Mouse (Mus musculus): ENCODE measurements at regions not wholly inside any gene's neighbourhood (a gene's known extent, or its start where the extent isn't known, plus 50 kb on each side); places are given as distances from the start of the nearest gene placed in this dataset.

DNA sequence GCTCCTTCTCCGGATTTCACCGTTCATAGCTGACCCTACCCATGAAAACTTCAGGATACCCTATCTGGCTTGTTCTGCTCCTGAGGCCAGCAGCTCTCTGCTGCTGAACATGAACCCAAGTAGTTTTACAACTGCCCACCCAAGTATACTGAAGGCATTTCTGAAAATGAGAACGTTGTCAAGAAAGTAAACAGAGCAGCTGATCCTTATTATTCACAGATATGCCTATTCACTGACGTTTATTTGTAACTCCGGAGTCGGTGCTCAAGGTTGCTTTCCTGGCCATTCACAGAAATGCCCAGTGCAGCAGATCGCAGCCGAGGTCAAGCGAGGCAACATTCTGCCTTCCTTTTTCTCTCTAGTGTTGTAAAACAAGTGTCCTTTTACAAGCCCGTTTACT is 128.4 kb upstream of the N6amt1 start:
- no peaks in the 10 kb centered on the region for H3K36me3 ChIP-seq
- peaks cover 6% of the 10 kb centered on the region; the same call in 1 of the 2 replicates for H3K9me3 ChIP-seq
- H3K9ac ChIP-seq, result no peak overlapping the region
- H3K4me1 ChIP-seq, result peaks cover 6% of the 10 kb centered on the region
- no peak for ATAC-seq (ENCODE audit: extremely low read depth, insufficient number of reproducible peaks, low FRiP score, low TSS enrichment)
- H3K4me3 ChIP-seq, result no peak overlapping the region
- 79% methylated on average over 10 of the region's 10 CpGs for WGBS
- H3K27me3 ChIP-seq (replicated peaks), result no peaks in the 10 kb centered on the region
- H3K27ac ChIP-seq (replicated peaks), result no peak overlapping the region
- H3K4me2 ChIP-seq, result no peak overlapping the region

GRCm38 (mm10) chr16:87225085-87225484 is 128.9 kb upstream of the N6amt1 start:
- 77% methylated on average over 8 of the region's 8 CpGs for WGBS
- Histone ChIP-seq H3K4me1 (peaks cover 11% of the 10 kb centered on the region), H3K4me3 (no peak overlapping the region), H3K9ac (no peak overlapping the region), H3K4me2 (no peak overlapping the region), H3K9me3 (peaks cover 6% of the 10 kb centered on the region; the same call in 1 of the 2 replicates), H3K27me3 (replicated peaks) (no peaks in the 10 kb centered on the region), H3K36me3 (no peaks in the 10 kb centered on the region), H3K27ac (replicated peaks) (no peak overlapping the region)
- ATAC-seq (ENCODE audit: extremely low read depth, insufficient number of reproducible peaks, low FRiP score, low TSS enrichment), result no peak

- no peaks in the 10 kb centered on the region for H3K27me3 ChIP-seq (replicated peaks)
- H3K4me3 ChIP-seq, result no peak overlapping the region
- 38% methylated on average over 7 of the region's 7 CpGs for WGBS
- ATAC-seq (ENCODE audit: extremely low read depth, insufficient number of reproducible peaks, low FRiP score, low TSS enrichment), result no peak
- H3K4me2 ChIP-seq, result no peak overlapping the region
- no peaks in the 10 kb centered on the region for H3K36me3 ChIP-seq
- no peak overlapping the region for H3K9ac ChIP-seq
- H3K9me3 ChIP-seq, result peaks cover 6% of the 10 kb centered on the region; the same call in 1 of the 2 replicates
- H3K4me1 ChIP-seq, result peaks cover 18% of the 10 kb centered on the region
- no peak overlapping the region for H3K27ac ChIP-seq (replicated peaks)
These were observed 130.0 kb upstream of the N6amt1 start for GRCm38 (mm10) chr16:87224024-87224423.

- H3K9ac ChIP-seq, result no peak overlapping the region
- H3K27ac ChIP-seq (replicated peaks), result no peak overlapping the region
- WGBS, result 77% methylated on average over 5 of the region's 5 CpGs
- no peaks in the 10 kb centered on the region for H3K9me3 ChIP-seq
- H3K4me3 ChIP-seq, result no peak overlapping the region
- H3K27me3 ChIP-seq (replicated peaks), result no peaks in the 10 kb centered on the region
- no peaks in the 10 kb centered on the region for H3K36me3 ChIP-seq
- H3K4me2 ChIP-seq, result no peak overlapping the region
- H3K4me1 ChIP-seq, result peaks cover 18% of the 10 kb centered on the region
- no peak for ATAC-seq (ENCODE audit: extremely low read depth, insufficient number of reproducible peaks, low FRiP score, low TSS enrichment)
These were observed 133.4 kb upstream of the N6amt1 start for GRCm38 (mm10) chr16:87220611-87221010.

GRCm38 (mm10) chr16:87220201-87220600 is 133.8 kb upstream of the N6amt1 start:
- H3K27ac ChIP-seq (replicated peaks), result no peak overlapping the region
- no peaks in the 10 kb centered on the region for H3K27me3 ChIP-seq (replicated peaks)
- no peak overlapping the region for H3K9ac ChIP-seq
- H3K9me3 ChIP-seq, result no peaks in the 10 kb centered on the region
- no peaks in the 10 kb centered on the region for H3K36me3 ChIP-seq
- H3K4me2 ChIP-seq, result no peak overlapping the region
- no peak overlapping the region for H3K4me3 ChIP-seq
- no peak for ATAC-seq (ENCODE audit: extremely low read depth, insufficient number of reproducible peaks, low FRiP score, low TSS enrichment)
- H3K4me1 ChIP-seq, result peaks cover 18% of the 10 kb centered on the region
- 23% methylated on average over 4 of the region's 4 CpGs for WGBS

DNA sequence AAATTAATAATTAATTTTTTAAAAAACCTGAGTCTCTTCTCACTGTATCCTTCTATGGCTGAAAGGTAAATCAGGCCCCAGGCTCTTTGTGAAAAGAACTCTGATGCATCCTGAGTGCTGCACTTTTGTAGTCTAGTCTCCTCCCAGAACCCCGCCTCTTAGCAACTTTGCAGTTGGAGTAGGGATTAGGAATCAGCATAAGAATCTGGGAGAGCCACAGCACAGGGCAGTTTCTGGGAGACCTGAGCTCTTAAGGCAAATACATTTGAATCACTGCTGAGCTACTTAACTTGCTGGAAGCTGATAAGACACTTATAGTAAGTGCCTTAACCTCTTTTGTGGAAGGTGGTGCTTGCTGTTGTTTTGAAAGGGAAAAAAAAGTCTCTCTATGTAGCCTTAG is 146.1 kb upstream of the N6amt1 start:
- Histone ChIP-seq H3K27me3 (replicated peaks) (no peaks in the 10 kb centered on the region), H3K9me3 (0 out of 2 replicates have a peak, but pooled peaks cover 3% of the 10 kb centered on the region), H3K27ac (replicated peaks) (no peak overlapping the region), H3K4me2 (no peak overlapping the region), H3K4me1 (peaks cover 4% of the 10 kb centered on the region; the same call in 1 of the 2 replicates), H3K4me3 (no peak overlapping the region), H3K9ac (no peak overlapping the region), H3K36me3 (no peaks in the 10 kb centered on the region)
- ATAC-seq (ENCODE audit: extremely low read depth, insufficient number of reproducible peaks, low FRiP score, low TSS enrichment), result no peak
- WGBS, result 47% methylated on average over 1 of the region's 1 CpGs

DNA sequence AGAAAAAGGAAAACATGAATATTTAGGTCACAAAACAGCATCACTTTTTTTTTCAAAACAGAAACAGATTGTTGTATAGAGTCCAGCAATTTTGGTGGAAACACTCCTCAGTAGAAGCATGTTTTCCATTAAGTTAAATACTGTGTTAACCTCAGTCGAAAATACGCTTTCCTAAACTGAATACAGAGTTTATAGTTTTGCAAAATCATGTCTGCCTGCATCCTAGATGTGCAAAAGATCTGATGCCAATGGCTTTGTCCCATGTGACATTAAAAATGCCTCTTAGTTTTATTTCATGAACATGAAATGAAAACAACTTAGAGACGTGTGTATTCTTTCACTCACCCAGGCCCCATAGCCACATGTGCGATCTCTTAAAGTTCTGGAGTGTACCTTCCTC is 163.5 kb upstream of the N6amt1 start:
- Histone ChIP-seq H3K36me3 (no peaks in the 10 kb centered on the region), H3K9ac (no peak overlapping the region), H3K9me3 (no peaks in the 10 kb centered on the region), H3K27ac (replicated peaks) (no peak overlapping the region), H3K4me2 (no peak overlapping the region), H3K4me3 (no peak overlapping the region), H3K27me3 (replicated peaks) (no peaks in the 10 kb centered on the region), H3K4me1 (no peaks in the 10 kb centered on the region)
- WGBS, result 81% methylated on average over 4 of the region's 4 CpGs
- ATAC-seq (ENCODE audit: extremely low read depth, insufficient number of reproducible peaks, low FRiP score, low TSS enrichment), result no peak

- no peak overlapping the region for H3K4me3 ChIP-seq
- H3K9ac ChIP-seq, result no peak overlapping the region
- no peaks in the 10 kb centered on the region for H3K4me1 ChIP-seq
- no peak overlapping the region for H3K4me2 ChIP-seq
- 68% methylated on average over 2 of the region's 2 CpGs for WGBS
- H3K36me3 ChIP-seq, result no peaks in the 10 kb centered on the region
- H3K27me3 ChIP-seq (replicated peaks), result no peaks in the 10 kb centered on the region
- H3K27ac ChIP-seq (replicated peaks), result no peak overlapping the region
- ATAC-seq (ENCODE audit: extremely low read depth, insufficient number of reproducible peaks, low FRiP score, low TSS enrichment), result no peak
- H3K9me3 ChIP-seq, result no peaks in the 10 kb centered on the region
These were observed 165.2 kb upstream of the N6amt1 start for GRCm38 (mm10) chr16:87188737-87189136.

GRCm38 (mm10) chr16:87172395-87172794 is 181.6 kb upstream of the N6amt1 start:
- Histone ChIP-seq H3K36me3 (no peaks in the 10 kb centered on the region), H3K4me1 (no peaks in the 10 kb centered on the region), H3K27ac (replicated peaks) (no peak overlapping the region), H3K4me3 (no peak overlapping the region), H3K4me2 (no peak overlapping the region), H3K9ac (no peak overlapping the region), H3K9me3 (no peaks in the 10 kb centered on the region), H3K27me3 (replicated peaks) (no peaks in the 10 kb centered on the region)
- 74% methylated on average over 4 of the region's 4 CpGs for WGBS
- ATAC-seq (ENCODE audit: extremely low read depth, insufficient number of reproducible peaks, low FRiP score, low TSS enrichment), result no peak

DNA sequence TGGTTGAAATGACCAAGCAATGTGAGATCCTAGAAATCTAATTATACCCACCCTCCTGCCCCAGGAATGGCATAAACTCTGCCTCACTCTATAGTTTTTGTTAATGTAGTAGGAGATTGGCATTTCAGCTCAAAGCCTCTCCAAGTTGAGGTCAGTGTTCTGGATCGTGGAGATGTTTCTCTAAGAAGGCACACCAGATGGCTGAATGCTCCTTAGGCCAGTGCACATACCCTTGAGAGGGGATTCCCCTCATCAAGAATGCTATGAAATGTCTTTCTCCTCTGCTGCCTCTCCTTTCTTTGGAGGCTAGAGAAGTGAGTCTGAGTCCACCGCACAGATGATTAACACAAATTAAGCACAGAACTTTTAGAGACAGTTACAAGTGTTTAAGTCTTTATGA is 214.7 kb upstream of the N6amt1 start:
- Histone ChIP-seq H3K4me1 (0 out of 2 replicates have a peak, but pooled peaks cover under 1% of the 10 kb centered on the region), H3K9me3 (no peaks in the 10 kb centered on the region)

GRCm38 (mm10) chr16:87136503-87136902 is 217.5 kb upstream of the N6amt1 start:
- peaks cover 10% of the 10 kb centered on the region for H3K4me1 ChIP-seq
- no peak for ATAC-seq (ENCODE audit: extremely low read depth, insufficient number of reproducible peaks, low FRiP score, low TSS enrichment)
- WGBS, result 71% methylated on average over 1 of the region's 1 CpGs
- no peak overlapping the region for H3K4me2 ChIP-seq
- H3K27ac ChIP-seq (replicated peaks), result no peak overlapping the region
- H3K4me3 ChIP-seq, result no peak overlapping the region
- H3K36me3 ChIP-seq, result no peaks in the 10 kb centered on the region
- no peak overlapping the region for H3K9ac ChIP-seq
- H3K9me3 ChIP-seq, result no peaks in the 10 kb centered on the region
- no peaks in the 10 kb centered on the region for H3K27me3 ChIP-seq (replicated peaks)

More for the DNA sequence above, 214.7 kb upstream of the N6amt1 start:
- no peak overlapping the region for H3K4me3 ChIP-seq
- no peak overlapping the region for H3K9ac ChIP-seq
- H3K36me3 ChIP-seq, result no peaks in the 10 kb centered on the region
- no peak overlapping the region for H3K27ac ChIP-seq (replicated peaks)
- no peak overlapping the region for H3K4me2 ChIP-seq
- ATAC-seq (ENCODE audit: extremely low read depth, insufficient number of reproducible peaks, low FRiP score, low TSS enrichment), result no peak
- 88% methylated on average over 2 of the region's 2 CpGs for WGBS
- H3K27me3 ChIP-seq (replicated peaks), result no peaks in the 10 kb centered on the region

DNA sequence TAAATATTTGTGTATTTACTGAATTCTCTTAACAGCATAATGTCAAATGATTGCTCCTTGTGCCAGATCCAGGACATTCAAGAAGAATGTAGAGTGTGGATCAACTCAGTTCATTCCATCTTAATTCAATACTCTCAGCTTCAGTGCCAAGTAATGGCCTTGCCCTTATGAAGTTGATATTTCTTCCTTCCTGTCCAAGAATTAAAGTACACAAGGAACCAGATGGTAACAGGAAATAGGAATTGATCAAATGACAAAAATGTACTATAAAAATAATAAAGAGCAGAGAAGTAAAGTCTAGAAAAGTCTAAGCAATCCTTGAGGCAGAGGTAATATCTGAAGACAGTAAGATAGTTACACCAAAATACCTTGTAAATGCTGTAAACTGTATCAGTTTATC is 219.5 kb upstream of the N6amt1 start:
- H3K9me3 ChIP-seq, result no peaks in the 10 kb centered on the region
- H3K27me3 ChIP-seq (replicated peaks), result no peaks in the 10 kb centered on the region
- no peak overlapping the region for H3K4me2 ChIP-seq
- no peak overlapping the region for H3K27ac ChIP-seq (replicated peaks)
- H3K4me1 ChIP-seq, result peaks cover 10% of the 10 kb centered on the region
- H3K9ac ChIP-seq, result no peak overlapping the region
- H3K36me3 ChIP-seq, result no peaks in the 10 kb centered on the region
- no peak for ATAC-seq (ENCODE audit: extremely low read depth, insufficient number of reproducible peaks, low FRiP score, low TSS enrichment)
- H3K4me3 ChIP-seq, result no peak overlapping the region

Measured in heart, embryonic 13.5 days (tissue).